Mouse (Mus musculus) lung, postnatal 14 days (tissue): ENCODE measurements around the gene Rab40b.

Experiments used
- DNase-seq: peaks from one replicate; pipeline ENCODE4 v3.0.0; 2021

Rab40b gene

GRCm38 (mm10) chr11:121387750-121388553 lies at the start of gene Rab40b:
TSS of gene Rab40b (minus strand) at chr11:121388251.
- peak; percentile 91 for DNase-seq

- no peak for DNase-seq
Observed at GRCm38 (mm10) chr11:121437236-121437635, 49.2 kb upstream of the Rab40b start.

GRCm38 (mm10) chr11:121434156-121435155 lies 46.4 kb upstream of the Rab40b start, which contains the start of gene Fn3k:
TSS of gene Fn3k (plus strand) at chr11:121434913.
- peak; percentile 87 for DNase-seq

GRCm38 (mm10) chr11:121433397-121433796 lies 45.3 kb upstream of the Rab40b start:
- DNase-seq, result no peak

- DNase-seq, result peak; percentile 19
Observed at GRCm38 (mm10) chr11:121421553-121422173, 33.6 kb upstream of the Rab40b start.

GRCm38 (mm10) chr11:121420830-121421552 lies 32.9 kb upstream of the Rab40b start, which contains the start of gene Fn3krp:
TSS of gene Fn3krp (plus strand) at chr11:121421401.
- peak; percentile 100 for DNase-seq

GRCm38 (mm10) chr11:121420379-121420778 lies 32.3 kb upstream of the Rab40b start:
- DNase-seq, result no peak

GRCm38 (mm10) chr11:121418932-121419331 lies 30.9 kb upstream of the Rab40b start:
- DNase-seq, result no peak

GRCm38 (mm10) chr11:121417971-121418370 lies 29.9 kb upstream of the Rab40b start:
- no peak for DNase-seq

- DNase-seq, result peak; percentile 34
Observed at GRCm38 (mm10) chr11:121415351-121415750, 27.3 kb upstream of the Rab40b start.

GRCm38 (mm10) chr11:121414762-121415161 lies 26.7 kb upstream of the Rab40b start:
- DNase-seq, result no peak

- DNase-seq, result no peak
Observed at GRCm38 (mm10) chr11:121407366-121408155, 19.5 kb upstream of the Rab40b start.

- DNase-seq, result no peak
Observed at GRCm38 (mm10) chr11:121392405-121392804, 4.4 kb upstream of the Rab40b start.

- DNase-seq, result no peak
Observed at GRCm38 (mm10) chr11:121390793-121391192, 2.7 kb upstream of the Rab40b start.

- DNase-seq, result no peak
Observed at GRCm38 (mm10) chr11:121388554-121388945, 499 bp upstream of the Rab40b start.

- DNase-seq, result no peak
Observed at GRCm38 (mm10) chr11:121380294-121380693, 7.8 kb downstream of the Rab40b start.

- DNase-seq, result no peak
Observed at GRCm38 (mm10) chr11:121378644-121379043, 9.4 kb downstream of the Rab40b start.

- DNase-seq, result no peak
Observed at GRCm38 (mm10) chr11:121373305-121373704, 14.7 kb downstream of the Rab40b start.

- DNase-seq, result no peak
Observed at GRCm38 (mm10) chr11:121370337-121370994, 17.6 kb downstream of the Rab40b start.

GRCm38 (mm10) chr11:121369622-121370021 lies 18.4 kb downstream of the Rab40b start:
- peak; percentile 39 for DNase-seq

- no peak for DNase-seq
Observed at GRCm38 (mm10) chr11:121368731-121369130, 19.3 kb downstream of the Rab40b start.
